Mouse (Mus musculus) layer of hippocampus, adult 18-20 months (tissue): Measurements from ENCODE around the gene Ints11. TPM values are rescaled to one million over a fixed set of nuclear protein-coding genes. Genes with fewer than 3 reads are reported as not detected.

Experiments used
- DNase-seq, 2 experiments: peaks; one replicate each; pipeline ENCODE4 v3.0.0; 2022; ENCODE audit warnings: low spot score in 2 of 2
- long read RNA-seq: library from polyadenylated mRNA; stranded (forward); transcript quantifications from one replicate; pipeline ENCODE4 v2.0.0, GENCODE M21; 2021
- total RNA-seq, 2 experiments: library from RNA; stranded (reverse); gene quantifications; 2 replicates each; pipeline ENCODE4 v1.2.3; 2021

The Ints11 gene
- 10 to 100 TPM; 29.0 to 33.8 TPM for total RNA-seq
- long read RNA-seq, transcript Ints11-201 (17 exons, 2,368 nt) = major isoform, 50 of 86 reads
- long read RNA-seq, partial matches to known transcripts = 5 of 86 reads
- long read RNA-seq, other reads (novel, unspliced or antisense) = 31 of 86 reads

DNA sequence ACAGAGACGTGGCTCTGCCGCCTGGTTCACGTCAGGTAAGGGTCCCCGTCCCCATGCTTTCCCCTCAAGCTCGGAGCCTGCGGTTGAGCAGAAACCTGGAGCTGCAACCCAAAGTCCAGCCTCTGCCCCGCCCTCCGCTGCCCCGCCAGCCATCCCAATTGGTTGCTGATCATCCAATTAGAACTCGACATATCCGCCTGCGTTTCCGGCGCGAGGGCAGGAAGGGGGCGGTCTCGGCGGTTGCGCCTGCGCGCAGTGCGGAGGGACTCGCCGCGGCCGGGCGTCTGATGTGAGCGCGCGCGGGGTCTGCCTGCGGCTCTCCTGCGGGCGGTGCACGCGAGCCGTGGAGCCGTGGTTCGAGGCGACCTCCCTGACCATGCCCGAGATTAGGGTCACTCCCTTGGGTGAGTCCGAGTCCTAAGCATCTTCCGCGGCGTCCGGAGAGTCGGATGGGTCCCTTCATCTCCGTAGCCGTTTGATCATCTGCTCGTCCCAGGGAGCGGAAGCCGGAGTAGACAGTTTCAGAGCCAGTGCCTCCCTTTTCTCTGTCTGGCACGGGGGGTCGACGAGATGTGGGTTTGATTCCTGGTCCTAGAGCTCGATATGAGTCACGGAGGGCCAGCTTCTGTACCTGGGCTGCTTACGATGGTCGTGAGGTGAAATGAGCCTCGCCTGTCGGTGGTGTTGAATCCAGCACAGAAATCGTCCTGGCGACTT lies at the start of gene Ints11, which contains the start of gene Cptp:
Gene Ints11 (plus strand): TSS at position 230 of the 717 bp plus-strand sequence.
Gene Cptp (minus strand): TSS at position 124 of the 717 bp plus-strand sequence.
- peak; percentile 96 to 97 for DNase-seq

DNA sequence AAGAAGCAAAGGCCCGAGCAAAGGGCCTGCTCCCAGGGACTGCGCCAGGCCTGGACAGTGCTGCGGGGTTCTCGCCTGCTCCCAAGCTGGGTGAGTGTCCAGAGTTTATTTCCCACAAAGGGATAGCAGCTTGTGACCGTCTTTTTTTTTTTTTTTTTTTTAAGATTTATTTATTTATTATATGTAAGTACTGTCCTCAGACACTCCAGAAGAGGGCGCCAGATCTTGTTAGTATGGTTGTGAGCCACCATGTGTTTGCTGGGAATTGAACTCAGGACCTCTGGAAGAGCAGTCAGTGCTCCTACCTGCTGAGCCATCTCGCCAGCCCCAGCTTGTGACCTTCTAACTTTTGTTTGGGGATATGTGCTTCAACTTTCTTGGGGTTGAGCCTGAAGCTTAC lies 48.3 kb upstream of the Ints11 start:
- DNase-seq = no peak

DNA sequence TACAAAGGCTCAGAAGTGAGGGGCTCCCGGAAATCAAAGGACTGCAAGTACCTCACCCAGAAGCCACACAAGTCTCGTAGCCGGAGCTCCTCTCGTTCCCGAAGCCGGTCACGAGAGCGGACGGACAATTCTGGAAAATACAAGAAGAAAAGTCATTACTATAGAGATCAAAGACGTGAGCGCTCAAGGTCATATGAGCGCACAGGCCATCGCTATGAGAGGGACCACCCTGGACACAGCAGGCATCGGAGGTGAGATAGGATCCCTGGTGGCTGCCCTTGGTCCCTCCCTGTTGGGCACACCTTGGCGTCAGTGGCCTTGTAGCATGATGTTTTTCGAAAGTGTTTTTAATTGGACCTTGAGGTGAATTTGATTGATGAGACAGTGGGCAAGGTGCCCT lies 45.9 kb upstream of the Ints11 start:
- DNase-seq = no peak

DNA sequence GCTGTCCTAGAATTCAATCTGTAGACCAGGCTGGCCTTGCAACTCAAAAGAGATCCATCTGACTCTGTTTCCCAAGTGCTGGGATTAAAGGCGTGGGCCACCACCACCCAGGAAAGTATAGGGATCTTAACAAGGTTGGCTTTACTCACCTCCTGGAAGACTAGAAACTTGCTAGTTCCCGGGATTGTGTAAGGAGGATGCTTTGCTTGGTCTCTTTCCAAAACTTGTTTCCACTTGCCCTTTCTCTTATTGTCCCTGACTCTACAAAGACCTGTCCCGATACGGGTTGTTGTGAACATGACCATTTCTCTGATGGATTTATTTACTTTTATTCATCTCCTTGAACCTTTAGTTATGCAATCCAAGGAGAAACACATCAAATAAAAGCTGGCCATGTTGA lies 39.5 kb upstream of the Ints11 start:
- no peak for DNase-seq

DNA sequence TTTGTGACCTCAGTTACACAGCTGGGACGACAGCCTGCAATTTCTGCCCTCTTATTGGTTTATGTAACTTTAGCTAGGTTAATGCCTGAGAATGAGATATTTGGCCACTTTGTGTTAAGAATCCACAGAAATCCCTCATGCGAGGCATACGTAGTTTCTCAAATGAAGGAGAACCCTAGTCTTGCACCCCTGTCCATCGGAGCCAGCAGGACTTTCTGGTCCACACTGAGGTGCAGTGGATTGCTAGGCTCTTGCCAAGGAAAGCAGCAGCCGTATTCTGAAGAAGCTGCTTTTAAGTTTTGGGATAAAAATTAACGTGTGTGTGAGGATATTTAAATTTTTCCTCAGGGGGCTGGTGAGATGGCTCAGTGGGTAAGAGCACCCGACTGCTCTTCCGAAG lies 38.8 kb upstream of the Ints11 start:
- DNase-seq = no peak

DNA sequence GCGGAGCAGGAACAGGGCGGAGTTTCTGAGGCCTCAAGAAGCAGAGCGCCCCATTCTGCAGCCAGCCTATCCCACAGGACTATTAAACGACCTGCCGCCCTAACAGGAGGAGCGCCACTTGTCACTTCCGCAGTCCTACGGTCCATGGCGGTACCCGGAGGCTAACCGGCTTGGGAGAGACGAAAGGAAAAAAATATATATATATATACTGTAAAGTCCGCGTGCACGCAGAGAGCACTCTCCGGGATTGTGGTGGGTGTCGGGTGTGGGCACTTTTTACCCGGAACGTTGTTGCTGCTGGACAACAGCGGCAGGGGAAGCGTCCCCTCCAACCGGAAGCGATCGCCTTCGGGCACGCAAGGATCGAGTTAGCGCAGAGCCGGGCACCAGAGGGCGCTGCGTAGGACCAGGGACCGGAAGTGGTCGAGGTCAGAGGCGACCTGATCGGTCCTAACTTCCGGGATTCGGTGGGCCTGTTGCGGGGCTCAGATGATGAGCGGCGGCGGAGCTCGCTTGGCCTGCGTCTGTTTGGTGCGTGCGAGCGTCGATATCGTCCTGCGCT lies 38.1 kb upstream of the Ints11 start, which contains the start of gene Aurkaip1:
Gene Aurkaip1 (plus strand): TSS at position 68 of the 562 bp plus-strand sequence.
- DNase-seq = peak; percentile 93 to 96

DNA sequence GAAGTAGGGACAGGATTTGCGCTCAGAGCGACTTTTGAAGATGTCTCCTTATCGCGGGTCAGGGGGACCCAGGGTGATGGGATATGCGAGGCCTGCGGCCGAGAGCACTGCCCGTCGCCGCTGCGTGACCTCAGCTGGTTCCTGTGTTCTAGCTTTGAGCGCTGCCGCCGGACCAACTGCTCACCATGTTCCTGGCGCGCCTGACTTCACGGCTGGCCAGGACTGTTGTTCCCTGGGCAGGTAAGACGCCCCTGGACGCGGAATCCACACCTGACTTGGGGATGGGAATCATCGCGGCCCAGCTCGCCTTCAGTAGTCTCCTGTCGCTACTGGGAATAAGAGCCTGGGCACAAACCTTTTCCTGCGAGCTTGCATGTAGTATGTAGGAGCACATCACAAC lies 37.5 kb upstream of the Ints11 start:
- DNase-seq = no peak

DNA sequence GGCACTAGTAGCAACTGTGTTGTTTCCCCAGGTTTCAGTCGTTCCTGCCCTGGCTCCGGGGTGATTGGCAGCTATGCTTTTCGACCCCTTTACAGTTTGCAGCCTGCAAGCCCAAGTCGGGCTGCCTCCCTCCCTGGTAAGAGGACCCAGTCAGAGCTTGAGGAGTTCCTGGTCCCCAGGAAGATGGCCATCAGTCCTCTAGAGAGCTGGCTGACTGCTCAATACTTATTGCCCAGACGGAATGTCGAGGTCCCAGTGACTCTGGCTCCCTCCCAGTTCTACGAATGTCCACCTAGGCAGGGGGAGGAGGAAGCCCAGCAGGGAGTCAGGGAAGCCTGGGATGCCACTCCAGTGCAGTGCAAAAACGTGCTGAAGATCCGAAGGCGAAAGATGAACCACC lies 37.0 kb upstream of the Ints11 start:
- DNase-seq = no peak

DNA sequence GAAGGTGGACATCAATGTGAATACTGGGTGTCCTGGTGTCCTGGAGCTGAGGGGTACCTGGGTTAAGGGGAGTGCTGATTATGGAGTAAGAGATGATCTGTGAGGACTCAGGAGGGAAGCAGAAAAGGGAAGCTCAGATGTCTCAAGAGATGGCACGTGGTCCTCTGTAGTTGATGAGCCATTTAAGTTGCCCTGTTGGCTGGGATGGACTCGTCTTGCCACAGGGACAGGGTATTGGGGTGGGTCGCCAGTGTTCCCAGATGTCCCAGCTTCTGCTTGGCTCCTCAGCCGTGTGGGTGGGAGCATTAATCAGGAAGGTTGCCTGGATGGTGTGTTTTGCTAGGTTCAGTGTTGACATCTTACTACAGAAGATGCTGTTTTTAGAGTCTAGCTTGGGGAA lies 36.1 kb upstream of the Ints11 start:
- no peak for DNase-seq

DNA sequence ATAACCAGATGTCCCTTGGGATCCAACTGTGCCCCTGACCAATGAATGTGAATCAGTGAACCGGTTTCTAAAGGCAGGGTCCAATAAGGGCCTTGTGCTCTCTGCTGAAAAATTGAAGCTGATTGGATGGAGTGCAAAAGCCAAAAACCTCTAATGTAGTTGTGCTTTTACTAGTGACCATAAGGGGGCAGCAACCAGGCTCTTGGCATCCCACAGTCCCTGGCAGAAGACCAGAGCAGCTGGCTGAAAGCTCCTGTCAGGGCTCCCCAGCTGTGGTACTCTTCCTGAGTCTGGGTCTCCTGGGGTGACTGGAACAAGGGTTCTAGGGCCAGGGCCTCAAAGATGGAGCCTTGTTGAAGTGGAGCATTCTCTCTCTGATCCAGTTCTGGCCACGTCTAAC lies 35.5 kb upstream of the Ints11 start:
- DNase-seq = peak; percentile 59 to 84

DNA sequence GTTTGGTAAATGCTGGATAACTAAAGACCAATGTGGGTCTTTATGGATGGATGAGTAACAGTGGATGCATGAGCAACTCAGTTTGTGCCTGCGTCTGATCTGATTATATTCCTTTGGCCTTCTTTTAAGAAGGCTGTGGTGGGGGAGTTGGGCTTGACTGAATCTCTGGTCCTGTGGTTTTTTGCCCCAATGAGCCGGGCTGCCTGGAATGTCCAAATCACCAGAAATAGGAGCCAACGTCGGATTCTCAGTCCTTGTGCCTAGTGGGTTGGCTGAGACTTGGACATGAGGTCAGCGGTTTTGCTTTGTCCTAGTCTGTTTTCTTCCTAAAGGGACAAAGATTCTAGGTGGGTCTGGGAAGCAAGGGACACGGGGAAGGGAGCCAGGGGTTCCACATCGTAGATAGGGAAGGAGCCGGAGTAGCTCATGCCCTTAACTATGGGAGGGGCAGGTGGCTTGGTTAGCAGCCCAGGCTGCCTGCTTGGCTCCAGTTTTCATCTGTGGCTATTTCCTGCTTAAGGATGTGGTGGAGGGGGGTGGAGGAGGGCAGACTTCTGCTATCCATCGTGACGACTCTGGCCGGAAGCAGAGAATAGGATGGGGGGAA lies 31.8 kb upstream of the Ints11 start:
- DNase-seq = no peak

DNA sequence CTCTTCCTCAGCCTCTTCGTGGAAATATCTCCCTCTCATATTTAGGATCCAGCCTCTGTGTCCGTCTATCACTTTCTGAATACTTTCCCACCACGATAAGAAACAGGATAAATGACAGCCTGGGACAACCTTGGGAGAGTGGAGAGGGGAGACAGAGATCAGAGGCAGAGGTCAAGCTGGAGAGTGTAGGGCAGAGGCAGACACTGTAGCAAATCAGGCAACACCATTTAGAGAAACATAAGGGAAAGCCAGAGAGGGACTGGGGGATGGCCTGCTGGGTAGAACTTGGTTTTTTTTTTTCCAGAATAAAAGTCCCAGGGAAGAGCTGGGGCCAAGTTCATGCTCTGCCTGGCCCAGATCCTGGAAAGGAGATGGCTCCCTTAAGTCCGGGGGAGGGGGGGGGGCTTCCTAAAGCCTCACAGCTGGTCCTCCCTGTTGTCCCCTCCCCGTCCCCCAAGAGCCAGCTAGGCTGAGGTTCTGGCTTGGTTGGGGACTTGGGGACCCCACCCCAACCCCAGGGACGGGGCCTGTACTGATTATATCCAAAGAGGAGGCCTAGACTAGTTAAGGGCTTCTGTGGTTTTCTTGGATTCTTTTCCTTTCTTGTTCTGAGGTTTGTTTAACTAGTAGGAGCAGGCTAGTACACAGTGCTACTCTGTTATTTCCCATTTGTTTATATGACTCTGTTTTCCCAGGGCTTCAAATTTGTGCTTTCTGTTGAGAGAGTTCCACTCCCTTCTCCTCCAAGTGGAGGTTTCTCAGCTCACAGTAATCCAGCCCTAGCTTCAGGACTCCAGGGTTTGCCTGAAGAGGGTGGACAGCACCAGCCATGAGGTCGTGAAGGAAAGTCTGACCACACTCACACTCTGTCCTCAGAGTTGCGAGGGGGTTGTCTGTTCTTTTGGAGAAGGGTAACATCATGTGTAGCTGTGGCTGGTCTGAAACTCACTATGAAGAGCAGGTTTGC lies 30.9 kb upstream of the Ints11 start:
- DNase-seq = no peak

DNA sequence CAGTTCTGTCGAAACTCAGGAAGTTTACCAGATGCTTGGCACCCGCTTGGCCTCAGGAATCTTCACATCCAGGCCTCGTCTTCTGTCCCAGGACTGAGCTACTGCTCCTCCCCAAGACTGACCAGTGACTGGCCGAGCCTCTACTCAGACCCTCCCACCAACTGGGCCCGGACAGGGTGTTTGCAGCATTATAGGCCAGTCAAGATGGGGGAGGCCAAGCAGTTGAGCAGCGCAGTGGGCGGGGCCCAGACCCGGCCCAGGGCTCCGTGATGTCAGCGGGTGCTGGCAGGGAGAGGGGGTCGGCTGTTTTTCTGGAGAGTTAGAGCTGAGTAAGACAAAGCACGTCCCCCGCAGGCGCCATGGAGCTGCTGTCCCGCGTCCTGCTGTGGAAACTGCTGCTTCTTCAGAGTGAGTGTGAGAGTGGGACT lies 29.8 kb upstream of the Ints11 start, which contains the start of gene Mxra8:
Gene Mxra8 (plus strand): TSS at position 198 of the 428 bp plus-strand sequence.
- DNase-seq = no peak

DNA sequence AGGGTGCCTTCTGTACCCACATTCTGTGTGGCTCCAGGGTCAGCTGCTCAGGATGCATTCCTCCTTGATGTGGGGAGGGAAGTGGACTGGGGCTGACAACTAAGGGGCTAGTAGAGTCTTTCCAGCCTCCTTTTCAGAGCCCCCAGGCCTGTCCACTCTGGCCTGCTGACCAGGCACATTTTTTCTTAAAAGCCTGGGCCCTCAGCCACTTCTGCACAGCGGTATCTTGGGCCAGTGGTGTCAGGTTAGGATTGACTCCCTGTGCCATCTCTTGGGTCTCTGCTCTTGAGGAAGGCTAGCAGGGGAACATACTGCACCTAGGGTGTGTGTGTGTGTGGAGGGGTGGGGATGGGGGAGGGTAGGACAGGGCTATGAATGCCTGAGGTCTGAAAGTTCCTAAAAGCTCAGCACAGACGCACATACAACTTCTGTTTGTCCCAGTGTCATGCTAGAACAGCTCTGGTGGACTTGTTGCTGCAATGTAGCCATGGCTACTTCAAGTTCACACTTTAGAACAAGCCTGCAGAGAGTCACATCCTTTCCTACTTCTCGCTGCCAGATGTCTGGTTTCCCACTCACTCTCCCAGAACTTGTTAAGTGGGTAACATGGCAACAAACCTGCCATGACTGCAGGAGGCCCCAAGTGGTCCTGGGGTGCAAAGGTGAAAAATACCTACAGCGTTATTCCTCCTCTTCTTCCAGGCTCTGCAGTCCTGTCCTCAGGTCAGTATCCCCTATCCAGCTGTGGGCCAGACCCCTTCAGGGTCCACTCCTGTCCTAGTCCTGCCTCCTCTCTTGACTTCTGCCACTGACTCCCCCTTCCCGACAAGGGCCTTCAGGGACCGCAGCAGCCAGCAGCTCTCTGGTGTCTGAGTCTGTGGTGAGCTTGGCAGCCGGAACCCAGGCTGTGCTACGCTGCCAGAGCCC lies 29.0 kb upstream of the Ints11 start:
- no peak for DNase-seq

DNA sequence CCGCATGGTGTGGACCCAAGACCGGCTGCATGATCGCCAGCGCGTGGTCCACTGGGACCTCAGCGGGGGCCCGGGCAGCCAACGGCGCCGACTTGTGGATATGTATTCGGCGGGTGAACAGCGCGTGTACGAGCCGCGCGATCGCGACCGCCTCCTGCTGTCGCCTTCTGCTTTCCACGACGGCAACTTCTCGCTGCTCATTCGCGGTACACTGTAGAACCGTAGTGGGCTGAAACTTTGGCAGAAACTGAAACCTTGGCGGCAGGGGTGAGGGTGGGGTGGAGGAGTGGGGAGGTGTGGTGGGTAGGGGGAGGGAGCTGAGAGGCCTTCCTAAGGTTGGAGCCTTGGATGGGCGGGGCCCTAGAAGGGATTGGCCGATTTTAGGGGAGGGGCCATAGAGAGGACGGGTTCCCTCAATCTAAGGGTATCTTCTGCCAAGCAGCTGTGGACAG lies 28.3 kb upstream of the Ints11 start:
- DNase-seq = no peak

DNA sequence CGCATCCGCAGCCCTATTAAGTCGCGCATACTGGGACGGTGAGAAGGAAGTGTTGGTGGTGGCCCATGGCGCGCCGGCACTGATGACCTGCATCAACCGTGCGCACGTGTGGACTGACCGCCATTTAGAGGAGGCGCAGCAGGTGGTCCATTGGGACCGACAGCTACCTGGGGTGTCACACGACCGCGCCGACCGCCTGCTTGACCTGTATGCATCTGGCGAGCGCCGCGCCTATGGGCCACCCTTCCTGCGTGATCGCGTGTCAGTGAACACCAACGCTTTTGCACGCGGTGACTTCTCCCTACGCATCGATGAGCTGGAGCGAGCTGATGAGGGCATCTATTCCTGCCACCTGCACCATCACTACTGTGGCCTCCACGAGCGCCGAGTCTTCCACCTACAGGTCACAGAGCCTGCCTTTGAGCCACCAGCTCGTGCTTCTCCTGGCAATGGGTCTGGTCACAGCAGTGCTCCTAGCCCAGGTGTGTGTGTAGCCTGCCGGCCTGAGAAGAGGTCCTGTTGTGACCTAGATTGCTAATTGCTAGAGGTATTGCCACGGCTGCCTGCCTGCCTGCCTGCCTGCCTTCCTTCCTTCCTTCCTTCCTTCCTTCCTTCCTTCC lies 27.6 kb upstream of the Ints11 start:
- DNase-seq = no peak

DNA sequence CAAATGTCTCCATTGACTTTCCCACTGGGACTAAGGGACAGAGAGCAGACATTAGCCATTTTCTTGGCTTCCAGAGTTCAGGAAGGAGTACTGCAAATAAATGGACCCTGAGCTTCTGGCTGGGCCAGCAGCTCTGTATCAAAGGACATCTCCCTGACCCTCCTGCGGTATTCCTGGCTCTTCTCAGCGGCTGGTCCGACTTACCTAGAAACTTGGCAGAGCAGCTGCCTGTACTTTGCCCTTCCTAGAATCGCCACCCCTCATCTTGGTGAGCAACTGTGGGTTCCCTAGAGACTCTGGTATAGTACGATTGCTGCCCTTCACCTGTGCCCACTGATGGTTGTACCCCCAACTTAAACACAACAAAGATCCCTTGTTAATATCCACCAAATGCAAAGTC lies 26.1 kb upstream of the Ints11 start:
- no peak for DNase-seq

DNA sequence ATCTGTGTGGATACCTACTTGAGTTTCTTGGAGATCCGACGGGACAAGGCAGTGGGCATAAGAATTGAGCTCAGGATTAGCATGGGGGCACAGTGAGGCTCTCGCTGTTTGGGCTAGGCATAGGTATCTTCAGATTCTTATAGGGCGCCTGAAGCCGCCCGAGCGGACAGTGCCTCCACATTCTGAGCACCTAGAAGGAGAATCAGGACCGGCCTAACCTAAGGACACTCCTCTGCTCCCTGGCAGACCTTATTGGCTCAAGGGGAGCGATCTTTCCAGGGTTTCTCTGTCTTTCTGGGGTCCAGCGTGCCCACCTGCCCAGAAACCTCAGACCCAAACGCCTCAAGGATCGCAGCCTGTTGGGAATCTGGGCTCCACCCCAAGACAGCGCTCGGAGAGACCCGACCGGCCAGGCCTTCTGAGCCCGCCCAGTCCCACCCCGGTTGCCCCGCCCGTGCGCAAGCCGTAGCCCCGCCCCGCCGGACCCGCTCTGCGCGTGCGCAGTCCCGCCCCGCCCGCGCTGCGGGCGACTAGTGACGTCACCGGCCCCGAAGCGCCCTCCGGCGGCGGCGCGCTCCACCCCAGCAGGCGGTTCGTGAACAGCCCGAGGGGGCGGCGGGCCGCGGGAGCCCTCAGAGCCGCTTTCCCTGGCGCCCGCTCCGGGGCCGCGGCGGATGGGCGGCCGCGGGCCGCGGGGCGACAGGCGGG lies 22.3 kb upstream of the Ints11 start, which contains the start of gene Dvl1:
Gene Dvl1 (plus strand): TSS at position 532 of the 708 bp plus-strand sequence.
- peak; percentile 92 to 95 for DNase-seq
